8 mouse cellular contexts compared by ENCODE assay signal in genomic region chr9:46246752-46247324, GRCm38 (mm10). TPM values are rescaled to one million over a fixed set of nuclear protein-coding genes. Genes with fewer than 3 reads are reported as not detected.
DNase-seq lines count a peak whose midpoint lies in the region; ATAC-seq and TF ChIP-seq lines count a peak whose summit lies in the region.
"Had no signal": no experiment of that assay in that cellular context is flagged by ENCODE, and none has a peak within 500 bp of the region (broad histone marks: within the 10 kb centered on the region; RNA-seq: fewer than 3 reads in every experiment).

No protein-coding gene starts in this region.

- no peaks in the 10 kb centered on the region for H3K36me3 ChIP-seq in ES-Bruce4 (ENCODE audit: control insufficient read depth, insufficient read depth, low read length, poor library complexity, severe bottlenecking)
- no peaks in the 10 kb centered on the region for H3K36me3 ChIP-seq in lung, postnatal 0 days (ENCODE audit: insufficient read depth, low read length)

- no peaks in the 10 kb centered on the region for H3K9me3 ChIP-seq in ES-Bruce4 (replicated peaks; ENCODE audit: control insufficient read depth, insufficient read depth, low read length, poor library complexity, severe bottlenecking)
- H3K9me3 ChIP-seq in lung, postnatal 0 days (ENCODE audit: low read length) = no peaks in the 10 kb centered on the region

- DNase-seq in adipocyte (ENCODE audit: low spot score) = peak; percentile 91
- peak; percentile 92 for DNase-seq in embryo, embryonic 11 days
- DNase-seq in heart, postnatal 14 days = peak; percentile 67 to 82
- peak; percentile 51 to 76 for DNase-seq in layer of hippocampus, adult 2 months (ENCODE audit: low spot score in 2 of 2)
- peak; percentile 88 for DNase-seq in lung, postnatal 0 days (ENCODE audit: low spot score)
- peak; percentile 92 for DNase-seq in retina, postnatal 1 day

- H3K27ac ChIP-seq in ES-Bruce4 (ENCODE audit: insufficient read depth, low read length) = no peak overlapping the region
- no peak overlapping the region for H3K27ac ChIP-seq in layer of hippocampus, adult 2 months
- no peak overlapping the region for H3K27ac ChIP-seq in lung, postnatal 0 days (ENCODE audit: low read length)
- H3K27ac ChIP-seq: macrophage had no signal

- H3K4me3 ChIP-seq in ES-Bruce4 (ENCODE audit: low read depth, low read length) = no peak overlapping the region
- H3K4me3 ChIP-seq in layer of hippocampus, adult 2 months = no peak overlapping the region
- no peak overlapping the region for H3K4me3 ChIP-seq in lung, postnatal 0 days (ENCODE audit: low read depth, low read length)

- 0 out of 2 replicates have a peak overlapping the region, but pooled peaks have one; percentile 14 for H3K4me2 ChIP-seq in lung, postnatal 0 days (replicated peaks; ENCODE audit: low read depth, low read length)

- peak; percentile 54 for TF ChIP-seq CTCF in ES-Bruce4 (IDR thresholded peaks at IDR 0.05; ENCODE audit: low read depth, low read length)
- TF ChIP-seq CTCF in layer of hippocampus, adult 2 months (conservative IDR thresholded peaks at IDR 0.05) = peak; percentile 77
- TF ChIP-seq CTCF in lung, postnatal 0 days (IDR thresholded peaks at IDR 0.05) = peak; percentile 91

- TF ChIP-seq POLR2A in ES-Bruce4 (IDR thresholded peaks at IDR 0.05; ENCODE audit: insufficient read depth, low read length) = no peak

- intact Hi-C loops in heart, postnatal 14 days (cut with DNase I) = loop anchor here (1.0 to 2.0 kb wide), 2 partner anchors 16 to 244 kb away; no protein-coding TSS in a partner anchor

- H3K4me1 ChIP-seq in ES-Bruce4 (ENCODE audit: control insufficient read depth, insufficient read depth, low read length) = no peaks in the 10 kb centered on the region
- no peaks in the 10 kb centered on the region for H3K4me1 ChIP-seq in lung, postnatal 0 days (ENCODE audit: insufficient read depth, low read depth, low read length)

- TF ChIP-seq EP300 in ES-Bruce4 (IDR thresholded peaks at IDR 0.05; ENCODE audit: insufficient read depth, low read depth, low read length) = no peak
- TF ChIP-seq EP300 in lung, postnatal 0 days (IDR thresholded peaks at IDR 0.05) = no peak

- peak; percentile 77 for ATAC-seq in lung, postnatal 0 days

- no peak overlapping the region for H3K9ac ChIP-seq in ES-Bruce4 (ENCODE audit: low read depth, poor library complexity, severe bottlenecking)
- H3K9ac ChIP-seq in lung, postnatal 0 days (replicated peaks; ENCODE audit: low read depth) = no peak overlapping the region

- no peaks in the 10 kb centered on the region for H3K27me3 ChIP-seq in ES-Bruce4 (ENCODE audit: control insufficient read depth, insufficient read depth, low read length, poor library complexity, severe bottlenecking)
- H3K27me3 ChIP-seq in lung, postnatal 0 days (replicated peaks; ENCODE audit: insufficient read depth, low read length) = no peaks in the 10 kb centered on the region

- 30% methylated on average over 11 of the region's 11 CpGs for WGBS in lung, postnatal 0 days

RNA-seq across cellular contexts. Expression of gene Apoa4, which starts 6.3 kb away (rescaled TPM):
- polyA plus RNA-seq in ES-Bruce4 (2011; ENCODE audit: insufficient read depth, insufficient read length, low read depth, missing spikeins) = not detected in 2 replicates
- total RNA-seq in heart, postnatal 14 days (2021) = under 1 TPM in 1 of 2 experiments, not detected in 1; 0.12 TPM
- not detected for total RNA-seq in layer of hippocampus, adult 2 months (2021)
- 0.06 TPM in 1 of 2 replicates, not detected in the other for polyA plus RNA-seq in lung, postnatal 0 days (2015; fragmentation: Nextera tagmentation; extraction: Ambion mirVana)
- polyA plus RNA-seq: macrophage had no signal

RNA-seq across cellular contexts. Expression of gene Apoc3, which starts 11.4 kb away (rescaled TPM):
- polyA plus RNA-seq in ES-Bruce4 (2011; ENCODE audit: insufficient read depth, insufficient read length, low read depth, missing spikeins) = not detected in 2 replicates
- not detected for total RNA-seq in heart, postnatal 14 days (2021)
- total RNA-seq in layer of hippocampus, adult 2 months (2021) = 1 to 10 TPM in 1 of 2 experiments, not detected in 1; 1.0 TPM
- not detected in 2 replicates for polyA plus RNA-seq in lung, postnatal 0 days (2015; fragmentation: Nextera tagmentation; extraction: Ambion mirVana)
- polyA plus RNA-seq: macrophage had no signal

RNA-seq across cellular contexts. Expression of gene Apoa1, which starts 18.5 kb away (rescaled TPM):
- polyA plus RNA-seq in ES-Bruce4 (2011; ENCODE audit: insufficient read depth, insufficient read length, low read depth, missing spikeins) = not detected in 2 replicates
- under 1 TPM in 1 of 2 experiments, not detected in 1; 0.29 TPM for total RNA-seq in heart, postnatal 14 days (2021)
- not detected for total RNA-seq in layer of hippocampus, adult 2 months (2021)
- 2.2 and 3.7 TPM in 2 replicates for polyA plus RNA-seq in lung, postnatal 0 days (2015; fragmentation: Nextera tagmentation; extraction: Ambion mirVana)
- polyA plus RNA-seq: macrophage had no signal

RNA-seq across cellular contexts. Expression of gene Apoa5, which starts 21.6 kb away (rescaled TPM):
- not detected in 2 replicates for polyA plus RNA-seq in ES-Bruce4 (2011; ENCODE audit: insufficient read depth, insufficient read length, low read depth, missing spikeins)
- not detected for total RNA-seq in heart, postnatal 14 days (2021)
- total RNA-seq in layer of hippocampus, adult 2 months (2021) = not detected
- polyA plus RNA-seq in lung, postnatal 0 days (2015; fragmentation: Nextera tagmentation; extraction: Ambion mirVana) = 0.06 and 0.24 TPM in 2 replicates
- polyA plus RNA-seq: macrophage had no signal

RNA-seq across cellular contexts. Expression of gene Zpr1, which starts 26.0 kb away (rescaled TPM):
- 69.0 and 69.1 TPM in 2 replicates for polyA plus RNA-seq in ES-Bruce4 (2011; ENCODE audit: insufficient read depth, insufficient read length, low read depth, missing spikeins)
- total RNA-seq in heart, postnatal 14 days (2021) = 10 to 100 TPM; 18.7 to 19.1 TPM
- 10 to 100 TPM; 34.4 to 41.1 TPM for total RNA-seq in layer of hippocampus, adult 2 months (2021)
- polyA plus RNA-seq in lung, postnatal 0 days (2015; fragmentation: Nextera tagmentation; extraction: Ambion mirVana) = 27.5 and 28.8 TPM in 2 replicates
